Mouse (Mus musculus): ENCODE results near the gene Negr1.

The Negr1 gene

GRCm38 (mm10) chr3:156796061-156796691 is 234.6 kb downstream of the Negr1 start:
- no peak for DNase-seq (ENCODE audit: low spot score in 2 of 2)

- DNase-seq (ENCODE audit: low spot score in 2 of 2) = no peak
Observed at GRCm38 (mm10) chr3:156799228-156799627, 237.6 kb downstream of the Negr1 start.

- DNase-seq (ENCODE audit: low spot score in 2 of 2) = peak in 1 of 2 experiments; percentile 54
Observed at GRCm38 (mm10) chr3:156809836-156810235, 248.2 kb downstream of the Negr1 start.

GRCm38 (mm10) chr3:156816938-156817337 is 255.3 kb downstream of the Negr1 start:
- DNase-seq (ENCODE audit: low spot score in 2 of 2) = no peak

GRCm38 (mm10) chr3:156817452-156817851 is 255.9 kb downstream of the Negr1 start:
- no peak for DNase-seq (ENCODE audit: low spot score in 2 of 2)

GRCm38 (mm10) chr3:156823039-156823438 is 261.4 kb downstream of the Negr1 start:
- no peak for DNase-seq (ENCODE audit: low spot score in 2 of 2)

GRCm38 (mm10) chr3:156833920-156834319 is 272.3 kb downstream of the Negr1 start:
- DNase-seq (ENCODE audit: low spot score in 2 of 2) = no peak

GRCm38 (mm10) chr3:156838550-156838949 is 277.0 kb downstream of the Negr1 start:
- DNase-seq (ENCODE audit: low spot score in 2 of 2) = no peak

- no peak for DNase-seq (ENCODE audit: low spot score in 2 of 2)
Observed at GRCm38 (mm10) chr3:156848385-156848784, 286.8 kb downstream of the Negr1 start.

- DNase-seq (ENCODE audit: low spot score in 2 of 2) = peak; percentile 40 to 72
Observed at GRCm38 (mm10) chr3:156851921-156852320, 290.3 kb downstream of the Negr1 start.

GRCm38 (mm10) chr3:156870239-156870921 is 308.8 kb downstream of the Negr1 start:
- no peak for DNase-seq (ENCODE audit: low spot score in 2 of 2)

- no peak for DNase-seq (ENCODE audit: low spot score in 2 of 2)
Observed at GRCm38 (mm10) chr3:156870922-156871257, 309.3 kb downstream of the Negr1 start.

- DNase-seq (ENCODE audit: low spot score in 2 of 2) = no peak
Observed at GRCm38 (mm10) chr3:156871641-156872196, 310.1 kb downstream of the Negr1 start.

GRCm38 (mm10) chr3:156876551-156876950 is 315.0 kb downstream of the Negr1 start:
- DNase-seq (ENCODE audit: low spot score in 2 of 2) = peak in 1 of 2 experiments; percentile 60

GRCm38 (mm10) chr3:156882129-156882528 is 320.5 kb downstream of the Negr1 start:
- no peak for DNase-seq (ENCODE audit: low spot score in 2 of 2)

- no peak for DNase-seq (ENCODE audit: low spot score in 2 of 2)
Observed at GRCm38 (mm10) chr3:156883873-156884272, 322.3 kb downstream of the Negr1 start.

GRCm38 (mm10) chr3:156885689-156886088 is 324.1 kb downstream of the Negr1 start:
- DNase-seq (ENCODE audit: low spot score in 2 of 2) = no peak

GRCm38 (mm10) chr3:156886915-156887314 is 325.3 kb downstream of the Negr1 start:
- no peak for DNase-seq (ENCODE audit: low spot score in 2 of 2)

- no peak for DNase-seq (ENCODE audit: low spot score in 2 of 2)
Observed at GRCm38 (mm10) chr3:156890986-156891385, 329.4 kb downstream of the Negr1 start.

- DNase-seq (ENCODE audit: low spot score in 2 of 2) = no peak
Observed at GRCm38 (mm10) chr3:156895322-156895721, 333.7 kb downstream of the Negr1 start.

GRCm38 (mm10) chr3:156896106-156896505 is 334.5 kb downstream of the Negr1 start:
- no peak for DNase-seq (ENCODE audit: low spot score in 2 of 2)

- no peak for DNase-seq (ENCODE audit: low spot score in 2 of 2)
Observed at GRCm38 (mm10) chr3:156896552-156896951, 335.0 kb downstream of the Negr1 start.

GRCm38 (mm10) chr3:156901140-156901539 is 339.5 kb downstream of the Negr1 start:
- no peak for DNase-seq (ENCODE audit: low spot score in 2 of 2)

Measured in frontal cortex, postnatal 36 days (tissue).